ENCODE assay signal across 16 mouse cellular contexts in the genomic region with DNA sequence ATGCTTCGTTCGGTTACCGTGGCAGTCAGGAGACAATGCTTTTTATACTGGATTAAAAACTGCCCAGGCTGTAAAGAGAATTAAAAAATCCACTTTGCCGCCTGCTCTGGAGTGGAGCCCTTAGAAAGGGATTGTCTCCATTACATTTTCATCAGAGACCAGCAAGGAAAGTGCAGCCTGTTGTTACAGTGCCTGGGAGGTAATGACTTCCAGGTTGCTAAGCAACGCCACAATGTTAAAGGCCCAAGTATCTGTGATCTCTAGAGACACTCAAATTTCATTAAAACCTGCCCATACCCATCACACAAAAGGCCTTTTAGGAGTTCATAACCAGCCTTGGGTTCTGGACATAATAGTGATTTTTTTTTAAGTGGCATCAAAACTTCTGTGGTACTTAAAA.
DNase-seq lines count a peak whose midpoint lies in the region; ATAC-seq lines count a peak whose summit lies in the region.
"Had no signal": no experiment of that assay in that cellular context is flagged by ENCODE, and none has a peak within 500 bp of the region (broad histone marks: within the 10 kb centered on the region; RNA-seq: fewer than 3 reads in every experiment).

No protein-coding gene starts in this region.

- no peak overlapping the region for H3K4me2 ChIP-seq in embryonic facial prominence, embryonic 13.5 days
- H3K4me2 ChIP-seq in hindbrain, embryonic 15.5 days: no peak overlapping the region
- H3K4me2 ChIP-seq in midbrain, embryonic 16.5 days (ENCODE audit: low read length): no peak overlapping the region

- ATAC-seq in embryonic facial prominence, embryonic 13.5 days (ENCODE audit: insufficient number of reproducible peaks, insufficient read depth, low FRiP score, low TSS enrichment, low read depth): no peak
- peak; percentile 86 for ATAC-seq in hindbrain, embryonic 15.5 days (ENCODE audit: low FRiP score, low read depth)
- peak; percentile 85 for ATAC-seq in midbrain, embryonic 16.5 days
- ATAC-seq in activated CD4-positive, CD25-positive, alpha-beta regulatory T cell, adult 4 months: no peak

- H3K27ac ChIP-seq in embryonic facial prominence, embryonic 13.5 days: peak overlapping the region; percentile 14; the same call in 1 of the 2 replicates
- peak overlapping the region; percentile 73 for H3K27ac ChIP-seq in hindbrain, embryonic 15.5 days (replicated peaks)
- peak overlapping the region; percentile 71 for H3K27ac ChIP-seq in midbrain, embryonic 16.5 days (ENCODE audit: low read length)
- H3K27ac ChIP-seq: layer of hippocampus, adult 2 months had no signal

- no peaks in the 10 kb centered on the region for H3K27me3 ChIP-seq in embryonic facial prominence, embryonic 13.5 days
- no peaks in the 10 kb centered on the region for H3K27me3 ChIP-seq in hindbrain, embryonic 15.5 days
- no peaks in the 10 kb centered on the region for H3K27me3 ChIP-seq in midbrain, embryonic 16.5 days (ENCODE audit: control insufficient read depth, insufficient read depth, low read depth, low read length)
- H3K27me3 ChIP-seq: CH12.LX had no signal

- H3K9me3 ChIP-seq in embryonic facial prominence, embryonic 13.5 days: no peaks in the 10 kb centered on the region
- no peaks in the 10 kb centered on the region for H3K9me3 ChIP-seq in hindbrain, embryonic 15.5 days
- no peaks in the 10 kb centered on the region for H3K9me3 ChIP-seq in midbrain, embryonic 16.5 days (replicated peaks; ENCODE audit: control insufficient read depth, low read length, poor library complexity, severe bottlenecking)

- DNase-seq in embryo, embryonic 10.5 days (ENCODE audit: low spot score): peak; percentile 81
- DNase-seq in left cerebral cortex, postnatal 4 days: no peak
- no peak for DNase-seq in left cerebral cortex, postnatal 25 days (ENCODE audit: low spot score in 2 of 2)
- DNase-seq: adrenal gland, postnatal 25 days; cerebellum, adult 18-20 months; heart, postnatal 10 days; kidney, adult 11 months; lung, adult 2 months had no signal

- peaks cover 29% of the 10 kb centered on the region for H3K4me1 ChIP-seq in embryonic facial prominence, embryonic 13.5 days
- H3K4me1 ChIP-seq in hindbrain, embryonic 15.5 days (replicated peaks): peaks cover 35% of the 10 kb centered on the region
- peaks cover 27% of the 10 kb centered on the region for H3K4me1 ChIP-seq in midbrain, embryonic 16.5 days (ENCODE audit: control insufficient read depth, insufficient read depth, low read length)

- H3K4me3 ChIP-seq in embryonic facial prominence, embryonic 13.5 days: no peak overlapping the region
- no peak overlapping the region for H3K4me3 ChIP-seq in hindbrain, embryonic 15.5 days
- no peak overlapping the region for H3K4me3 ChIP-seq in midbrain, embryonic 16.5 days (ENCODE audit: low read depth, low read length)
- H3K4me3 ChIP-seq: erythroblast, embryonic 14.5 days; layer of hippocampus, adult 2 months; megakaryocyte, embryonic 14.5 days had no signal

- no peak overlapping the region for H3K9ac ChIP-seq in embryonic facial prominence, embryonic 13.5 days
- no peak overlapping the region for H3K9ac ChIP-seq in hindbrain, embryonic 15.5 days
- no peak overlapping the region for H3K9ac ChIP-seq in midbrain, embryonic 16.5 days (ENCODE audit: low read depth, low read length)

- intact Hi-C loops in left cerebral cortex, postnatal 4 days (cut with DNase I): no loop called here
- intact Hi-C loops in left cerebral cortex, postnatal 25 days (cut with DNase I): no loop called here

- WGBS in embryonic facial prominence, embryonic 13.5 days: 31% methylated on average over 5 of the region's 5 CpGs
- WGBS in hindbrain, embryonic 15.5 days: 21% methylated on average over 5 of the region's 5 CpGs
- 14% methylated on average over 5 of the region's 5 CpGs for WGBS in midbrain, embryonic 16.5 days

- H3K36me3 ChIP-seq in embryonic facial prominence, embryonic 13.5 days: no peaks in the 10 kb centered on the region
- H3K36me3 ChIP-seq in hindbrain, embryonic 15.5 days: no peaks in the 10 kb centered on the region
- H3K36me3 ChIP-seq in midbrain, embryonic 16.5 days (ENCODE audit: control insufficient read depth, insufficient read depth, low read length): no peaks in the 10 kb centered on the region

Comparison
In these comparisons a context has a peak if more than half of its experiments do, and no peak if none do; other contexts are left out.
1. ATAC-seq: peak in hindbrain, embryonic 15.5 days (single experiment) and midbrain, embryonic 16.5 days (single experiment); none in embryonic facial prominence, embryonic 13.5 days (single experiment) and activated CD4-positive, CD25-positive, alpha-beta regulatory T cell, adult 4 months (single experiment).
2. H3K27ac ChIP-seq: peak in every context shown above with its lines; median percentile 73 in hindbrain, embryonic 15.5 days; 71 in midbrain, embryonic 16.5 days; 14 in embryonic facial prominence, embryonic 13.5 days.